Mouse (Mus musculus): ENCODE measurements around the gene Ddr1. TPM values are rescaled to one million over a fixed set of nuclear protein-coding genes. Genes with fewer than 3 reads are reported as not detected.

The Ddr1 gene
- polyA plus RNA-seq, 2 experiments: 49.4 to 58.2 TPM

DNA sequence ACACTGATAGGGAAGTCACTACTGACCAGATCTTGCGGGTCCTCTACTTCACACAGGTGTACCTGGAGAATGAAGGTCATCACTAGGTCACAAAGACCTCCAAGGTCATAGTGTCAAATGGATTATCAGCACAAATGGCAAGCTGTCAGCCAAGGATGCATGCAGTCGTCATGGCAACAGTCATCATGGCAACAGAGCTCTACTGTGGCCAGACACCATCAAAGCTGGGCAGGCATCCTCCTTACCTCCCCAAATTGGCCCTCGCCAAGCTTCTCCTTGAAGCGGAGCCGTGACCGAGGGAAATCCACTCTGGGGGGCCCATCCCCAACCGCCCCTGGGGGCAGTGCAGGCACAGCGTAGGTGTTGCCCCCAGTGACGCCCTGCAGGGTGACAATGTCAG, 19.4 kb downstream of the Ddr1 start:
- no peak for DNase-seq (ENCODE audit: low spot score)
- no peak overlapping the region for H3K27ac ChIP-seq (replicated peaks; ENCODE audit: low read depth, low read length)
- no peak overlapping the region for H3K4me2 ChIP-seq (replicated peaks; ENCODE audit: low read depth, low read length, severe bottlenecking)
- H3K4me3 ChIP-seq (replicated peaks; ENCODE audit: low read length): no peak overlapping the region
- TF ChIP-seq POLR2A (IDR thresholded peaks at IDR 0.05; ENCODE audit: borderline replicate concordance, extremely low read depth, insufficient read depth, insufficient read length): no peak
- peaks cover 93% of the 10 kb centered on the region for H3K36me3 ChIP-seq (ENCODE audit: control insufficient read depth, insufficient read depth, low read length)
- no peak for ATAC-seq (ENCODE audit: low FRiP score, low read depth)
- H3K9ac ChIP-seq (ENCODE audit: low read depth, low read length, severe bottlenecking): no peak overlapping the region
- H3K9me3 ChIP-seq (ENCODE audit: control insufficient read depth, low read length): no peaks in the 10 kb centered on the region
- H3K4me1 ChIP-seq (ENCODE audit: control insufficient read depth, insufficient read depth, low read length): no peaks in the 10 kb centered on the region
- H3K27me3 ChIP-seq (ENCODE audit: control insufficient read depth, insufficient read depth, low read length): no peaks in the 10 kb centered on the region
- 62% methylated on average over 9 of the region's 9 CpGs for WGBS

DNA sequence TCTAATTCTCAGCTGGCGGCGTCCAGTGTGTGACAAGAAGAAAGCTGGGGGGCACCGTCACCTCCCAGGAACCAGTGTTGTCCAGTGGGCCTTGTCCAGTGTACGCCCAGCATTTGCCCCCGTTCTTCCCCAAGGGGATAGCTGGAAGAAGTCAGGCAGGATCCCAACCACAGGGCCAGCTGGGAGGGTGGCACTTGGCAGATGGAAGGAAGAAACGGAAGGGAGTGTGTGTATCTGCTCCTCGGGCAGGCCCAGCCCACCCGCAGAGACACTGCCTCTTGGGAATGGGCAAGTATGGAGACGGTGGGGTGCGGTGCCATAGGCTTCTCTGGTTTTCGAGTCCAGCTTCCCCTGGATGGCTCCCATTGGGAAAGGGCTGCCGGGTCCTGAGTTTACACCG, 22.4 kb downstream of the Ddr1 start:
- Histone ChIP-seq H3K4me1 (ENCODE audit: control insufficient read depth, insufficient read depth, low read length) (no peaks in the 10 kb centered on the region), H3K27ac (replicated peaks; ENCODE audit: low read depth, low read length) (no peak overlapping the region), H3K9ac (ENCODE audit: low read depth, low read length, severe bottlenecking) (no peak overlapping the region), H3K9me3 (ENCODE audit: control insufficient read depth, low read length) (no peaks in the 10 kb centered on the region), H3K36me3 (ENCODE audit: control insufficient read depth, insufficient read depth, low read length) (peaks cover 64% of the 10 kb centered on the region), H3K27me3 (ENCODE audit: control insufficient read depth, insufficient read depth, low read length) (no peaks in the 10 kb centered on the region), H3K4me2 (replicated peaks; ENCODE audit: low read depth, low read length, severe bottlenecking) (no peak overlapping the region), H3K4me3 (replicated peaks; ENCODE audit: low read length) (no peak overlapping the region)
- DNase-seq (ENCODE audit: low spot score) (no peak), ATAC-seq (ENCODE audit: low FRiP score, low read depth) (no peak)
- no peak for TF ChIP-seq POLR2A (IDR thresholded peaks at IDR 0.05; ENCODE audit: borderline replicate concordance, extremely low read depth, insufficient read depth, insufficient read length)
- WGBS: 79% methylated on average over 13 of the region's 13 CpGs

DNA sequence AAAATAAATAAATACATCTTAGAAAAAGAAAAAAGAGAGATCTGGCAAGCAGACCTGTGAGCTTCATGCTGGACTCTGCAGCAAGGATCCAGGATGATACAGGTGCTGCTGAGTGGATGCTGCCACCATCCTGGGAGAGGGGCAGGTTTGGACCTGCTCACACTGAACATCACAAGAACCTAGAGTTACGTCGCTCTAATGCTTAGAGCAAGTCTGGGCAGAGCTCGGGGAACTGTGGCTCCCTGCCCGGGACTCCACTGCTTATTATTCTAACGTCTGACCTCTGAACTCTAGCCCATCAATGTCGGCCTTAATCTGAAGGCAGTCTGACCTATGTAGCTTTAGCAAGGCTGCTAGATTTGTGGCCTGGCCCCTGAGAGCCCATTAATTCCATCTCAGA, 23.8 kb downstream of the Ddr1 start:
- ATAC-seq (ENCODE audit: low FRiP score, low read depth): no peak
- Histone ChIP-seq H3K36me3 (ENCODE audit: control insufficient read depth, insufficient read depth, low read length) (peaks cover 50% of the 10 kb centered on the region), H3K4me1 (ENCODE audit: control insufficient read depth, insufficient read depth, low read length) (no peaks in the 10 kb centered on the region), H3K27me3 (ENCODE audit: control insufficient read depth, insufficient read depth, low read length) (no peaks in the 10 kb centered on the region), H3K9ac (ENCODE audit: low read depth, low read length, severe bottlenecking) (no peak overlapping the region), H3K9me3 (ENCODE audit: control insufficient read depth, low read length) (no peaks in the 10 kb centered on the region), H3K4me3 (replicated peaks; ENCODE audit: low read length) (no peak overlapping the region), H3K4me2 (replicated peaks; ENCODE audit: low read depth, low read length, severe bottlenecking) (no peak overlapping the region), H3K27ac (replicated peaks; ENCODE audit: low read depth, low read length) (no peak overlapping the region)
- TF ChIP-seq POLR2A (IDR thresholded peaks at IDR 0.05; ENCODE audit: borderline replicate concordance, extremely low read depth, insufficient read depth, insufficient read length): no peak
- 38% methylated on average over 6 of the region's 6 CpGs for WGBS
- DNase-seq (ENCODE audit: low spot score): no peak

DNA sequence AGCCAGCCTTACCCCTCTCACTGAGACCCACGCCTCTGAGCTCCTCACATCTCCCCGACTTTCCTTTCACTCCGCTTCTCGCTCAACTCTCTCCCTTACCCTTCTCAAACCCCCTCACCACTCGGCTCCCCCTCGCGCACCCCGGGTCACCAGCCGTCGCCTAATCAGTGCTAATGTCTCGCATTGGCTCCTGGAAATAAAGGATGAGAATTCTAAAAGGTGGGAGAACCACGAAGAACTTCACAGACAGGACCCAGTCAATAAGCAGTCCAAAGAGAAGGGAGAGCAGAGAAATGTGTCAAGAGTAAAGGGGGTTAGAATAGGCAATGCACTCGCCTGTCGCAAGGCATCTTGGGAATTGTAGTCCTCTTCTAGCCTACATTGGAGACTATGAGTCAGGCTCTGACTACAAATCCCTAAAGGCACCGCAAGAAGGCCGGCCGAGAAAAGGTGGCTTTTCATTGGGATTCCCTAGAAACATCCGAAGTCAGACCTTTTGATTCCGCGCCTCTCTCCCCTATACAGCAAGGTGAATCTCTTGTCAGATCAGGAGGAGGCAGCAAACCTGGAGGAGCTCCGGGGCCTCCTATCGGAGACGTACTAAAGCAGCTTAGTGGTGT, 30.9 kb downstream of the Ddr1 start, which contains the start of gene Gtf2h4:
Gene Gtf2h4, minus strand, starts transcription at position 324 of the 620 bp plus-strand sequence.
- peak; percentile 96 for ATAC-seq (ENCODE audit: low FRiP score, low read depth)
- peak; percentile 99 for DNase-seq (ENCODE audit: low spot score)
- H3K9ac ChIP-seq (ENCODE audit: low read depth, low read length, severe bottlenecking): peak within 1 kb of the TSS; percentile 75

DNA sequence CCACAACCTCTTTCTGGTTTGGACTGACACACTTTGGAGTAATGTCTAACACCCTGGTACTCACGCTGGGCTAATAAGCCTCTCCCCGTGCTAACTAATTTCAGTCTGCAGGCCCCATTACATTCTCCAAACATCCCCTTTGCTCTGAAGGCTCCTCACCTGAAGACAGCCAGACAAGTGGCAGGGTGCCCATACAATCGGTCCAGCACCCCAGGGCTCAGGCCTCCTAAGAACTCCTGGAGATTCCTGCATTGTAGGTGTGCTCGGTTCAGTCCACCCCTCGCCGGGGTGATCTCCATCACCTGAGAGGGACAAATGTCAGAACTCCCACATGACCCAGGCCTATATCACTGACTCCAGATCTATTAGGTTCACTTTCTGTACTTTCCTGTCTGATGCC, 31.9 kb downstream of the Ddr1 start:
- Histone ChIP-seq H3K4me2 (replicated peaks; ENCODE audit: low read depth, low read length, severe bottlenecking) (peak overlapping the region; percentile 73; the same call in 1 of the 2 replicates), H3K9ac (ENCODE audit: low read depth, low read length, severe bottlenecking) (no peak overlapping the region), H3K9me3 (ENCODE audit: control insufficient read depth, low read length) (no peaks in the 10 kb centered on the region), H3K27me3 (ENCODE audit: control insufficient read depth, insufficient read depth, low read length) (no peaks in the 10 kb centered on the region), H3K4me3 (replicated peaks; ENCODE audit: low read length) (no peak overlapping the region), H3K36me3 (ENCODE audit: control insufficient read depth, insufficient read depth, low read length) (peaks cover 8% of the 10 kb centered on the region; the same call in 1 of the 2 replicates), H3K27ac (replicated peaks; ENCODE audit: low read depth, low read length) (no peak overlapping the region), H3K4me1 (ENCODE audit: control insufficient read depth, insufficient read depth, low read length) (no peaks in the 10 kb centered on the region)
- WGBS: 86% methylated on average over 6 of the region's 6 CpGs
- no peak for TF ChIP-seq POLR2A (IDR thresholded peaks at IDR 0.05; ENCODE audit: borderline replicate concordance, extremely low read depth, insufficient read depth, insufficient read length)
- ATAC-seq (ENCODE audit: low FRiP score, low read depth) (no peak), DNase-seq (ENCODE audit: low spot score) (no peak)

More for the DNA sequence above, 30.9 kb downstream of the Ddr1 start, which contains the start of gene Gtf2h4:
- TF ChIP-seq POLR2A (IDR thresholded peaks at IDR 0.05; ENCODE audit: borderline replicate concordance, extremely low read depth, insufficient read depth, insufficient read length): no peak
- H3K4me1 ChIP-seq (ENCODE audit: control insufficient read depth, insufficient read depth, low read length): no peaks in the 10 kb centered on the region
- H3K27ac ChIP-seq (replicated peaks; ENCODE audit: low read depth, low read length): no peak within 1 kb of the TSS
- H3K27me3 ChIP-seq (ENCODE audit: control insufficient read depth, insufficient read depth, low read length): no peaks in the 10 kb centered on the region
- peak within 1 kb of the TSS; percentile 65 for H3K4me3 ChIP-seq (replicated peaks; ENCODE audit: low read length)
- peaks cover 8% of the 10 kb centered on the region; the same call in 1 of the 2 replicates for H3K36me3 ChIP-seq (ENCODE audit: control insufficient read depth, insufficient read depth, low read length)
- H3K4me2 ChIP-seq (replicated peaks; ENCODE audit: low read depth, low read length, severe bottlenecking): peak within 1 kb of the TSS; percentile 73
- WGBS: 2% methylated on average over 23 of the region's 23 CpGs
- H3K9me3 ChIP-seq (ENCODE audit: control insufficient read depth, low read length): no peaks in the 10 kb centered on the region
